Mouse (Mus musculus) megakaryocyte, embryonic 14.5 days (primary cell): Measurements from ENCODE around the gene Cd40lg. TPM values are rescaled to one million over a fixed set of nuclear protein-coding genes. Genes with fewer than 3 reads are reported as not detected.

Experiments
- H3K27me3 ChIP-seq: replicated peaks from 2 replicates; pipeline ENCODE3; 2012; ENCODE audit warnings: inconsistent platforms
- H3K36me3 ChIP-seq: replicated peaks from 2 replicates; pipeline ENCODE3; 2012; ENCODE audit warnings: low read length, inconsistent platforms, mixed read lengths
- H3K4me1 ChIP-seq: 2 replicates; pipeline ENCODE4 v1.6.1; 2012; ENCODE audit warnings: inconsistent platforms
- H3K4me3 ChIP-seq: replicated peaks from 2 replicates; pipeline ENCODE3; 2012; ENCODE audit warnings: moderate library complexity, mild to moderate bottlenecking, inconsistent platforms
- H3K9me3 ChIP-seq: 2 replicates; pipeline ENCODE4 v1.6.1; 2012; ENCODE audit warnings: inconsistent platforms
- FLI1 ChIP-seq: IDR thresholded peaks from 2 replicates; pipeline ENCODE4 v1.6.1; 2012; ENCODE audit warnings: low read length, inconsistent platforms, mixed read lengths
- GATA1 ChIP-seq: IDR thresholded peaks from 3 replicates; pipeline ENCODE4 v1.6.1; 2012; ENCODE audit warnings: mixed read lengths, low read length, inconsistent platforms, borderline replicate concordance
- polyA plus RNA-seq: library from polyadenylated mRNA; stranded (reverse); fragments of >175 nt; gene quantifications from 2 replicates; pipeline ENCODE4 v1.2.3, GENCODE M21; 2012; ENCODE audit warnings: low replicate concordance; ENCODE audit not compliant: insufficient read depth

Cd40lg gene
- polyA plus RNA-seq, 1 experiment: not detected

GRCm38 (mm10) chrX:57253329-57254055 is 41.5 kb downstream of the Cd40lg start:
- H3K9me3 ChIP-seq: no peaks in the 10 kb centered on the region
- TF ChIP-seq GATA1 (no peak), FLI1 (no peak)
- H3K36me3 ChIP-seq: no peaks in the 10 kb centered on the region
- H3K4me1 ChIP-seq: no peaks in the 10 kb centered on the region
- peaks cover 5% of the 10 kb centered on the region for H3K27me3 ChIP-seq
- no peak overlapping the region for H3K4me3 ChIP-seq

DNA sequence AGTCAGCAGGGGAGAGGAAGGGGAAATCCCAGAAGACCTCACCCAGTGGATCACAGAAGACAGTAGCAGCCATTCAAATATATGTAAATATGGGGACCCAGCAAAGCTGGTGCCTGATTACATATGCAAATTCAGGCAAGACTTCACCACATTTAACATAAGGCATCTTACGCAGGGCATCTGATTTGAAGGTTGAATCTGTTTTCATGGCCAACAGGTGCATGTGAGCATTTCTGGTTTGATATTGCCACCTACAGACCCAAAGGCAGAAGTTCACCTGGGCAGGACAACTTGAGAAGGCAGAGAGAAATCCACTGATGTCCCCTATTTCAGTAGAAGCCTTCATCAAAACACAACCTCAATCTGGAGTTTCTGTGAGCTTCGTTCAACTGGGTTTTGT is 48.8 kb downstream of the Cd40lg start:
- Histone ChIP-seq H3K27me3 (peaks cover 6% of the 10 kb centered on the region), H3K4me1 (no peaks in the 10 kb centered on the region), H3K36me3 (no peaks in the 10 kb centered on the region), H3K9me3 (no peaks in the 10 kb centered on the region), H3K4me3 (no peak overlapping the region)
- TF ChIP-seq GATA1 (no peak), FLI1 (no peak)

DNA sequence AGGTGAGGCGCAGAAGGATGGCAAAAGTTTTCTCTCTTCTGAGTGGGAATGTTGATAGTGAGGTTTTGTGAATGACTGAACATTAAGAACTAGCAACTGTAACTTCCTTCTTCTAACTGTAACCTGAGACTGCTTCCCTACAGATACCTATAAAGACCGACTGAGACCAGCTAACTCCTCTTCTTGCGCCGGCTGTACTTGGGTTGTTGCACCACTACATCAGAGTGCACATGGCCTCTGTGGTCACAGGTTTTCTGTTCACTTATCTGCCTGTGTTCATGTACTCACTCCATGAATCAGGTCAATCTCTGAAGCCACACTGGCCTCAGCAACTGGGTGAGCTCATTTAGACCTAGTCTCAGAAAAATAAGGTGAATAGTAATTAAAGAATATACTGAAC is 51.6 kb downstream of the Cd40lg start:
- Histone ChIP-seq H3K9me3 (no peaks in the 10 kb centered on the region), H3K4me1 (no peaks in the 10 kb centered on the region), H3K36me3 (no peaks in the 10 kb centered on the region), H3K4me3 (no peak overlapping the region), H3K27me3 (peaks cover 2% of the 10 kb centered on the region)
- TF ChIP-seq GATA1: no peak
- TF ChIP-seq FLI1: no peak

Other genes starting within 250 kb of the Cd40lg start
- not detected in 2 replicates for gene Brs3, start 169.1 kb upstream of the Cd40lg start, polyA plus RNA-seq
- 5.9 and 20.8 TPM in 2 replicates for gene Htatsf1, start 158.6 kb upstream of the Cd40lg start, polyA plus RNA-seq
- gene Vgll1, start 124.0 kb upstream of the Cd40lg start, polyA plus RNA-seq: not detected in 2 replicates
- gene Arhgef6, start 126.6 kb downstream of the Cd40lg start, polyA plus RNA-seq: 0.62 TPM in 1 of 2 replicates, not detected in the other
- 8.2 and 18.0 TPM in 2 replicates for gene Rbmx, start 180.9 kb downstream of the Cd40lg start, polyA plus RNA-seq
- gene Gm364, start 197.0 kb downstream of the Cd40lg start, polyA plus RNA-seq: not detected in 2 replicates